Mouse (Mus musculus): Measurements from ENCODE around the gene Gnb1l.

- TF ChIP-seq CTCF (IDR thresholded peaks at IDR 0.05; ENCODE audit: low read depth) (no peak), EP300 (IDR thresholded peaks at IDR 0.05; ENCODE audit: low read depth) (no peak)
Observed at GRCm38 (mm10) chr16:18589080-18589621, 90.6 kb downstream of the Gnb1l start.

Data from liver, embryonic 14.5 days (tissue).